Mouse (Mus musculus): ENCODE measurements around the gene Nadk.
A peak's percentile ranks its signal among the peaks of the same experiment; 100 is the strongest.

The Nadk gene

GRCm38 (mm10) chr4:155561661-155562442 lies at the start of gene Nadk:
TSS of gene Nadk (plus strand) at chr4:155562378.
- DNase-seq, result no peak

GRCm38 (mm10) chr4:155514810-155515209 lies 47.4 kb upstream of the Nadk start:
- no peak for DNase-seq

GRCm38 (mm10) chr4:155517948-155518517 lies 44.1 kb upstream of the Nadk start:
- no peak for DNase-seq

GRCm38 (mm10) chr4:155522327-155522726 lies 39.9 kb upstream of the Nadk start:
- peak; percentile 36 for DNase-seq

- no peak for DNase-seq
These were observed 36.4 kb upstream of the Nadk start for GRCm38 (mm10) chr4:155525751-155526150.

- no peak for DNase-seq
These were observed 32.9 kb upstream of the Nadk start for GRCm38 (mm10) chr4:155529294-155529693.

GRCm38 (mm10) chr4:155549993-155550392 lies 12.2 kb upstream of the Nadk start:
- DNase-seq, result no peak

GRCm38 (mm10) chr4:155550446-155550845 lies 11.7 kb upstream of the Nadk start:
- no peak for DNase-seq

- no peak for DNase-seq
These were observed 11.1 kb upstream of the Nadk start for GRCm38 (mm10) chr4:155551073-155551472.

- no peak for DNase-seq
These were observed 9.2 kb upstream of the Nadk start for GRCm38 (mm10) chr4:155552917-155553532.

- no peak for DNase-seq
These were observed 7.3 kb upstream of the Nadk start for GRCm38 (mm10) chr4:155554880-155555279.

- no peak for DNase-seq
These were observed 6.7 kb upstream of the Nadk start for GRCm38 (mm10) chr4:155555464-155555863.

GRCm38 (mm10) chr4:155559454-155559853 lies 2.7 kb upstream of the Nadk start:
- DNase-seq, result no peak

GRCm38 (mm10) chr4:155560932-155561331 lies 1.2 kb upstream of the Nadk start:
- DNase-seq, result no peak

- peak; percentile 64 for DNase-seq
These were observed 684 bp downstream of the Nadk start for GRCm38 (mm10) chr4:155562725-155563399.

GRCm38 (mm10) chr4:155563400-155564231 lies 1.4 kb downstream of the Nadk start:
- DNase-seq, result peak; percentile 98

GRCm38 (mm10) chr4:155564315-155565069 lies 2.3 kb downstream of the Nadk start:
- DNase-seq, result no peak

- no peak for DNase-seq
These were observed 4.4 kb downstream of the Nadk start for GRCm38 (mm10) chr4:155566555-155566954.

- DNase-seq, result peak; percentile 57
These were observed 6.0 kb downstream of the Nadk start for GRCm38 (mm10) chr4:155568170-155568569.

- DNase-seq, result no peak
These were observed 6.6 kb downstream of the Nadk start for GRCm38 (mm10) chr4:155568632-155569370.

- DNase-seq, result no peak
These were observed 7.6 kb downstream of the Nadk start for GRCm38 (mm10) chr4:155569818-155570217.
